Mouse (Mus musculus) ES-E14 (cell line): ENCODE measurements around the gene 2010300C02Rik. TPM values are rescaled to one million over a fixed set of nuclear protein-coding genes. Genes with fewer than 3 reads are reported as not detected.

Experiments
- DNase-seq: peaks from one replicate; pipeline ENCODE4 v3.0.0-alpha.2; 2013; ENCODE audit warnings: low read depth, low spot score
- H3K27ac ChIP-seq: 2 replicates; pipeline ENCODE4 v1.5.1; 2012; ENCODE audit warnings: low read depth, mild to moderate bottlenecking, low read length, moderate library complexity, mixed read lengths; ENCODE audit not compliant: poor library complexity, insufficient read depth, severe bottlenecking
- H3K36me3 ChIP-seq: 2 replicates; pipeline ENCODE4 v1.6.1; 2012; ENCODE audit warnings: mild to moderate bottlenecking, low read length, moderate library complexity, mixed read lengths; ENCODE audit not compliant: control insufficient read depth, poor library complexity, insufficient read depth, severe bottlenecking
- H3K4me1 ChIP-seq, 2 experiments: fragments of 150-350 bp in 1 of 2; sonication (generic) in 1 of 2; 2 replicates each; pipeline ENCODE4 v1.6.1; 2012; ENCODE audit warnings: low read length in 2 of 2, mild to moderate bottlenecking in 1 of 2, mixed read lengths in 1 of 2; ENCODE audit not compliant: control insufficient read depth in 2 of 2, insufficient read depth in 2 of 2, poor library complexity in 1 of 2
- H3K4me3 ChIP-seq, 2 experiments: fragments of 150-350 bp in 1 of 2; sonication (generic) in 1 of 2; 2 replicates each; pipeline ENCODE4 v1.5.1; 2012; ENCODE audit warnings: low read length in 2 of 2, low read depth in 1 of 2, mild to moderate bottlenecking in 1 of 2, mixed read lengths in 1 of 2; ENCODE audit not compliant: insufficient read depth in 1 of 2, poor library complexity in 1 of 2, severe bottlenecking in 1 of 2
- H3K9ac ChIP-seq: 2 replicates; pipeline ENCODE4 v1.6.1; 2012; ENCODE audit warnings: low read depth, mild to moderate bottlenecking, low read length, mixed read lengths; ENCODE audit not compliant: poor library complexity, insufficient read depth, severe bottlenecking
- H3K9me3 ChIP-seq: fragments of 150-350 bp; sonication (generic); 2 replicates; pipeline ENCODE4 v1.6.1; 2012; ENCODE audit warnings: low read depth, mild to moderate bottlenecking, low read length; ENCODE audit not compliant: control insufficient read depth, insufficient read depth
- CHD2 ChIP-seq: IDR thresholded peaks from 2 replicates; pipeline ENCODE4 v1.6.1; 2014; ENCODE audit warnings: mild to moderate bottlenecking, low read depth, low read length, inconsistent platforms
- HCFC1 ChIP-seq: IDR thresholded peaks from 2 replicates; pipeline ENCODE4 v1.6.1; 2012; ENCODE audit warnings: low read length, inconsistent platforms, borderline replicate concordance; ENCODE audit not compliant: insufficient read depth
- MAFK ChIP-seq: IDR thresholded peaks from 2 replicates; pipeline ENCODE4 v1.6.1; 2014; ENCODE audit warnings: mild to moderate bottlenecking, low read depth, low read length, inconsistent platforms; ENCODE audit not compliant: insufficient read depth
- ZC3H11A ChIP-seq: IDR thresholded peaks from 2 replicates; pipeline ENCODE4 v1.6.1; 2012; ENCODE audit warnings: low read depth, mild to moderate bottlenecking, inconsistent platforms, low read length, borderline replicate concordance
- ZNF384 ChIP-seq: IDR thresholded peaks from 2 replicates; pipeline ENCODE4 v1.6.1; 2012; ENCODE audit warnings: low read depth, low read length, inconsistent platforms
- in situ Hi-C, 2 experiments: fragments of 600-800 bp; cut with MboI; formaldehyde crosslinking; loops; one replicate each; pipeline ENCODE4 v1.15.1; 2025; ENCODE audit warnings: low sequenced_read_pairs in 2 of 2, inconsistent platforms in 1 of 2; ENCODE audit not compliant: unreplicated experiment in 2 of 2
- total RNA-seq: library from RNA; depleted of rRNA; stranded (reverse); fragments of 300-350 nt; gene quantifications from 2 replicates; pipeline ENCODE4 v1.2.3, GENCODE M21; 2012

2010300C02Rik gene
- total RNA-seq, 1 experiment, result 0.67 TPM

GRCm38 (mm10) chr1:37666587-37666986 is 53.3 kb downstream of the 2010300C02Rik start:
- no peak for DNase-seq
- no peak overlapping the region for H3K4me3 ChIP-seq
- peaks cover 2 to 7% of the 10 kb centered on the region in 2 experiments; a peak in 2 of 4 replicates for H3K4me1 ChIP-seq
- H3K9me3 ChIP-seq, result no peaks in the 10 kb centered on the region
- TF ChIP-seq ZNF384, result no peak
- TF ChIP-seq MAFK, result no peak
- no peak overlapping the region for H3K27ac ChIP-seq
- no peaks in the 10 kb centered on the region for H3K36me3 ChIP-seq
- in situ Hi-C loops, result no loop called here
- H3K9ac ChIP-seq, result no peak overlapping the region

DNA sequence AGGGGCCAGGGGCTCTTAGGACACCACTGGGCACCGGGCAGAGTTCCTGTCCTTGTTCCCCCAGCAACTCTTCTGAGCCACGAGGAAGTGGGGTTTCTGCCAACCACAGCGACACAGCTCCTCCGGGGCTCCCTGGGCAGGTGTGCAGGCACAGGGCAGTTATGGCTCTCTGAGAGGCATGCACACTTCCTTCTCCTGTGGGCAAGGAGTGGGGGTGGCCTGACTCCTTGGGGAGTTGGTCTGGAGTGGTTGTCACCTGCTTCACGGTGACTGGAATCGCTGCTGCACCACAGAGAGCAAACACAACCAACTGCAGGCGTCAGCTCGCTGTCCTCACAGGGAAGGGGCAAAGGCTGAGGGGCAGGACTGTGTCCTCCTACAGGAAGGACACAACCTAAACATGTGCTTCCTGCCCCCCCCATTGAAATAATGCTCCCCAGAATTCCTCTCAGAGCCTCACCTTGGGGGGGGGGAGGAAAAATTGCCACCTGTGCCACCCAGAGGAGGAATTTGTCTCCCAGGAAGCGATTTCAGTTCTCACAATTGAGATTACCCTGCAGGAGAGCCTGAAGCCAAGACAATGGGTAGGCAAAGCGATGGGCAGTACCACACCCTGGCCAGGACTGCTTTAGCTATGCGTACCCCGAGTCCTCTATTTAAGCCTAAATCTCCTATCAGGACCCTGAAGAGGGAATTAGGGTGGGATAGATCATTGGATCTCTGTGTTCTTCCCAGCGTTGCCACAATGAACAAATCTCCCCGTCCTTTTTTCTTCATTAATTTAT is 54.2 kb downstream of the 2010300C02Rik start:
- no peak for DNase-seq
- no peak overlapping the region for H3K9ac ChIP-seq
- no peaks in the 10 kb centered on the region for H3K36me3 ChIP-seq
- no peak overlapping the region for H3K27ac ChIP-seq
- no peaks in the 10 kb centered on the region for H3K9me3 ChIP-seq
- TF ChIP-seq ZNF384 (no peak), HCFC1 (no peak), CHD2 (no peak), ZC3H11A (no peak), MAFK (no peak)
- H3K4me1 ChIP-seq, result peaks cover 0 to 7% of the 10 kb centered on the region in 2 experiments; a peak in 2 of 4 replicates
- H3K4me3 ChIP-seq, result no peak overlapping the region
- in situ Hi-C loops, result no loop called here

DNA sequence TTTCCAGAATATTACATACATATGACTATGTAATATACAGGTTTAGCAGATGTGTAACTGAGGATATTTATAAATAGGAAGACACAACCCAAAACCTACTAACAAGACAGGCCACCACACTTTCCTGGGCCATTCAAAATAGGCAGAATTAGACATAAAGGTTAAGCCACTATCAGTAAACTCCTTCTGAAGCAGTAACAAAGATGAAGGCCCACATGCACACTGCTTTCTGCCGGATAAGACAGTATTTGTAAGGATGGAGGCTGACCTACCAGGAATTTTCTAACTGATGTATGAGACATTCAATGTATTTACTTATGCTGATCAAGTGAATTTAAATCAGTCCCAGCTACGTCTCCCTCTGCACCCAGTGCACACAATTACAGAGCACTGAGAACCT is 55.4 kb downstream of the 2010300C02Rik start:
- Histone ChIP-seq H3K36me3 (no peaks in the 10 kb centered on the region), H3K9ac (no peak overlapping the region), H3K4me1 (peaks cover 0 to 7% of the 10 kb centered on the region in 2 experiments; a peak in 2 of 4 replicates), H3K27ac (no peak overlapping the region), H3K9me3 (no peaks in the 10 kb centered on the region), H3K4me3 (no peak overlapping the region)
- no peak for TF ChIP-seq HCFC1
- TF ChIP-seq MAFK, result no peak
- no peak for TF ChIP-seq ZC3H11A
- no peak for TF ChIP-seq ZNF384
- TF ChIP-seq CHD2, result no peak
- in situ Hi-C loops, result no loop called here
- DNase-seq, result no peak

DNA sequence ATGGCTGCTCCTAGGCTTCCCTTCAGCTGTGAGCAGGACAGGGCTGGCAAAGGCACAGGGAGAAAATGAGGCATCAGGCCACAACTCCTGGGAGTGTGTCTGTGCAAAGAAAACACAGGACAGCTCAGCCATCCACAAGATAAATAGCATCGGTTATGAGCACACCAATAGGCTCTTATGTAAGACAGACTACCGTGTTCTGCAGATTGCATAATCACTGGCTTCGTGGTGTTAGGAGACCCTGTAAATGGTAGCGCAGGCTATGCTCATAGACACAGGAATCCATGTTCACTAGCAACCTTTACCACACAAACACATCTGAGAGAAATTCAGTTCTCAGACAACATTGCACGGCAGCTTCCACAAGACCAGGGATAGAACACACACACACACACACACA is 56.3 kb downstream of the 2010300C02Rik start:
- H3K27ac ChIP-seq, result no peak overlapping the region
- no peak overlapping the region for H3K4me3 ChIP-seq
- DNase-seq, result no peak
- in situ Hi-C loops, result no loop called here
- no peaks in the 10 kb centered on the region for H3K36me3 ChIP-seq
- H3K9me3 ChIP-seq, result no peaks in the 10 kb centered on the region
- H3K4me1 ChIP-seq, result peaks cover 0 to 7% of the 10 kb centered on the region in 2 experiments; a peak in 1 of 4 replicates
- no peak overlapping the region for H3K9ac ChIP-seq
- TF ChIP-seq HCFC1, result no peak
- TF ChIP-seq CHD2, result no peak

DNA sequence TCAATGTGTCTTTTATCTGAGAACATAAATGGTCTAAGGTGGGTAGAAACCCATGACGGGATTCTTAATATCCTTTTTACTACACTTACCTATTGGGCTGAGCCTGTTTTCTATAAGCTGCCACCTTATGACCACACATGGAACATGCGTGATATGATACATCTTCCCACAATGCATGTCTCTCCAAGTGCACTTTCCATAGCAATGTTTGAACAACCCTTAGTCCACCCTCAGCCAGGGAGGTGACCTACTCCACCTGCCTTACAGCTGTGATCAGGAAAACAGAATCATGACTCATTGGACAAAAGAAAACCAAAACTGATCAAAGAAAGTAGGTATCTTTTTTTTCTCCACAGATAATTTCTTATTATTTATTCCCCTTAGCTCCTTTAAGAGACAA is 63.9 kb downstream of the 2010300C02Rik start:
- no peaks in the 10 kb centered on the region for H3K36me3 ChIP-seq
- no peak overlapping the region for H3K9ac ChIP-seq
- no peak for TF ChIP-seq MAFK
- TF ChIP-seq ZNF384, result no peak
- TF ChIP-seq HCFC1, result no peak
- no peak for TF ChIP-seq ZC3H11A
- TF ChIP-seq CHD2, result no peak
- DNase-seq, result no peak
- H3K9me3 ChIP-seq, result no peaks in the 10 kb centered on the region
- no peaks in the 10 kb centered on the region for H3K4me1 ChIP-seq
- no peak overlapping the region for H3K4me3 ChIP-seq
- in situ Hi-C loops, result no loop called here
- H3K27ac ChIP-seq, result no peak overlapping the region
